Comparison of ENCODE assay signal across 19 mouse cellular contexts in the genomic region with DNA sequence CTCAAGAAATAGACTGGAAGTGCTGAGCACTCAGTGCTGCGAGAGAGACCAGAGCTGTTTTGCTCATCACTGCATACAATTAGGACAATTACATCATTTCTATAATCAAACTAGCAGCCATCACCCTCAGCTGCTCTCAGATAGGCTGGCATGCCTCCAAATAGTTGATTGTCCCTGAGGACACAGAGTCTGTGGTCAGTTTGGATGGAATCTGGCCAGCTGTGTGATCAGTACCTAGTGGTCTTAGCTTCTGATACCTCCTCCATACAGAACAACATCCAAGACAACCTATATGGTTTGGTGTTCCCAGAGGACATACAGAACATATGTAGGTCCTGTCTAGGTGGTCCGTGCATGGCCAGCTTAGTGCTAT. TPM values are rescaled to one million over a fixed set of nuclear protein-coding genes. Genes with fewer than 3 reads are reported as not detected.
DNase-seq lines count a peak whose midpoint lies in the region; ATAC-seq and TF ChIP-seq lines count a peak whose summit lies in the region.
"Had no signal": no experiment of that assay in that cellular context is flagged by ENCODE, and none has a peak within 500 bp of the region (broad histone marks: within the 10 kb centered on the region; RNA-seq: fewer than 3 reads in every experiment).

No protein-coding gene starts in this region.

- no peak for TF ChIP-seq CTCF in kidney, adult 2 months (conservative IDR thresholded peaks at IDR 0.05; ENCODE audit: insufficient read depth, insufficient read length, low read depth, low read length)

- ATAC-seq in kidney, embryonic 16.5 days (ENCODE audit: low FRiP score, low TSS enrichment) = no peak
- ATAC-seq in intestine, embryonic 16.5 days = no peak
- ATAC-seq: intestine, postnatal 0 days had no signal

- 76% methylated on average over 2 of the region's 2 CpGs for WGBS in kidney, adult 2 months
- WGBS in kidney, embryonic 16.5 days = 77% methylated on average over 2 of the region's 2 CpGs
- 81% methylated on average over 2 of the region's 2 CpGs for WGBS in intestine, embryonic 16.5 days

- no peaks in the 10 kb centered on the region for H3K9me3 ChIP-seq in kidney, embryonic 16.5 days (ENCODE audit: low read length)
- H3K9me3 ChIP-seq in intestine, embryonic 16.5 days (ENCODE audit: control insufficient read depth, low read length) = no peaks in the 10 kb centered on the region
- H3K9me3 ChIP-seq: embryonic facial prominence, embryonic 12.5 days; hindbrain, embryonic 12.5 days; limb, embryonic 12.5 days; midbrain, embryonic 12.5 days; neural tube, embryonic 15.5 days had no signal

- no peaks in the 10 kb centered on the region for H3K36me3 ChIP-seq in kidney, adult 2 months (ENCODE audit: control insufficient read depth, insufficient read depth, low read length)
- 0 out of 2 replicates have a peak, but pooled peaks cover 3% of the 10 kb centered on the region for H3K36me3 ChIP-seq in kidney, embryonic 16.5 days (ENCODE audit: insufficient read depth, low read length)
- no peaks in the 10 kb centered on the region for H3K36me3 ChIP-seq in intestine, embryonic 16.5 days (ENCODE audit: control insufficient read depth, insufficient read depth, low read length)
- H3K36me3 ChIP-seq: embryonic facial prominence, embryonic 12.5 days; limb, embryonic 12.5 days had no signal

- peaks cover 24% of the 10 kb centered on the region for H3K4me1 ChIP-seq in kidney, adult 2 months (ENCODE audit: control insufficient read depth, insufficient read depth, low read length)
- peaks cover 8% of the 10 kb centered on the region for H3K4me1 ChIP-seq in kidney, embryonic 16.5 days (ENCODE audit: insufficient read depth, low read length)
- H3K4me1 ChIP-seq in intestine, embryonic 16.5 days (ENCODE audit: control insufficient read depth, insufficient read depth, low read length) = 0 out of 2 replicates have a peak, but pooled peaks cover 4% of the 10 kb centered on the region
- H3K4me1 ChIP-seq: hindbrain, embryonic 12.5 days; midbrain, embryonic 12.5 days; neural tube, embryonic 15.5 days had no signal

- no peak overlapping the region for H3K9ac ChIP-seq in kidney, embryonic 16.5 days (replicated peaks; ENCODE audit: low read length)
- H3K9ac ChIP-seq in intestine, embryonic 16.5 days (ENCODE audit: low read depth, low read length) = no peak overlapping the region
- H3K9ac ChIP-seq: embryonic facial prominence, embryonic 12.5 days; hindbrain, embryonic 12.5 days; limb, embryonic 12.5 days; midbrain, embryonic 12.5 days; neural tube, embryonic 15.5 days had no signal

- H3K4me2 ChIP-seq in kidney, embryonic 16.5 days (replicated peaks; ENCODE audit: low read depth, low read length) = no peak overlapping the region
- H3K4me2 ChIP-seq in intestine, embryonic 16.5 days (ENCODE audit: low read depth, low read length) = no peak overlapping the region
- H3K4me2 ChIP-seq: embryonic facial prominence, embryonic 12.5 days; hindbrain, embryonic 12.5 days; limb, embryonic 12.5 days; midbrain, embryonic 12.5 days; neural tube, embryonic 15.5 days had no signal

- peak; percentile 86 for DNase-seq in heart, adult 11 months
- no peak for DNase-seq in heart, postnatal 36 days
- peak; percentile 51 for DNase-seq in kidney, adult 2 months
- peak; percentile 5 for DNase-seq in 3T3-L1 (ENCODE audit: low read depth, low spot score)
- DNase-seq in NIH3T3 (ENCODE audit: low read depth) = peak; percentile 23
- DNase-seq in urinary bladder, adult 2 months (ENCODE audit: low spot score) = no peak
- DNase-seq: cerebellum, adult 2 months; gastrocnemius, postnatal 14 days; thymus, postnatal 36 days had no signal

- intact Hi-C loops in heart, postnatal 36 days (cut with DNase I) = no loop called here

- TF ChIP-seq POLR2A in kidney, adult 2 months (IDR thresholded peaks at IDR 0.05; ENCODE audit: low read depth, low read length) = no peak

- no peak overlapping the region for H3K4me3 ChIP-seq in kidney, adult 2 months (ENCODE audit: insufficient read depth, low read depth, low read length)
- H3K4me3 ChIP-seq in kidney, embryonic 16.5 days (ENCODE audit: low read length) = no peak overlapping the region
- no peak overlapping the region for H3K4me3 ChIP-seq in intestine, embryonic 16.5 days (ENCODE audit: low read length)
- H3K4me3 ChIP-seq: embryonic facial prominence, embryonic 12.5 days; hindbrain, embryonic 12.5 days; limb, embryonic 12.5 days; midbrain, embryonic 12.5 days; myocyte; neural tube, embryonic 15.5 days had no signal

- H3K27me3 ChIP-seq in kidney, adult 2 months (replicated peaks; ENCODE audit: control insufficient read depth, insufficient read depth, low read length) = no peaks in the 10 kb centered on the region
- no peaks in the 10 kb centered on the region for H3K27me3 ChIP-seq in kidney, embryonic 16.5 days (ENCODE audit: insufficient read depth, low read length)
- no peaks in the 10 kb centered on the region for H3K27me3 ChIP-seq in intestine, embryonic 16.5 days (replicated peaks; ENCODE audit: control insufficient read depth, insufficient read depth, low read length)
- H3K27me3 ChIP-seq: embryonic facial prominence, embryonic 12.5 days; hindbrain, embryonic 12.5 days; limb, embryonic 12.5 days; midbrain, embryonic 12.5 days; neural tube, embryonic 15.5 days had no signal

- peak overlapping the region; percentile 84 for H3K27ac ChIP-seq in kidney, adult 2 months (ENCODE audit: insufficient read depth, low read depth, low read length)
- H3K27ac ChIP-seq in kidney, embryonic 16.5 days (ENCODE audit: low read length) = no peak overlapping the region
- no peak overlapping the region for H3K27ac ChIP-seq in intestine, embryonic 16.5 days (ENCODE audit: low read length)
- H3K27ac ChIP-seq: embryonic facial prominence, embryonic 12.5 days; hindbrain, embryonic 12.5 days; limb, embryonic 12.5 days; macrophage; midbrain, embryonic 12.5 days; neural tube, embryonic 15.5 days had no signal

RNA-seq across cellular contexts. Expression of gene Gsdme, which starts 48.3 kb away (rescaled TPM):
- total RNA-seq in heart, postnatal 36 days (2021) = under 1 TPM; 0.33 to 0.42 TPM
- 4.5 and 5.4 TPM in 2 replicates for polyA plus RNA-seq in kidney, adult 2 months (2012; rRNA removed)
- polyA plus RNA-seq in kidney, embryonic 16.5 days (2015; fragmentation: Nextera tagmentation; extraction: Ambion mirVana) = 55.3 and 58.0 TPM in 2 replicates
- 4.1 and 5.2 TPM in 2 replicates for polyA plus RNA-seq in urinary bladder, adult 2 months (2012; rRNA removed)
- polyA plus RNA-seq in intestine, embryonic 16.5 days (2015; fragmentation: Nextera tagmentation; extraction: Ambion mirVana) = 27.4 and 27.8 TPM in 2 replicates

Comparison
In these comparisons a context has a peak if more than half of its experiments do, and no peak if none do; other contexts are left out.
1. DNase-seq: peak in heart, adult 11 months (single experiment), kidney, adult 2 months (single experiment), 3T3-L1 (single experiment) and NIH3T3 (single experiment); none in heart, postnatal 36 days (0 of 2) and urinary bladder, adult 2 months (single experiment).